Mouse (Mus musculus) brain, embryonic 18.5 days (tissue): ENCODE measurements at regions not wholly inside any gene's neighbourhood (a gene's known extent, or its start where the extent isn't known, plus 50 kb on each side); places are given as distances from the start of the nearest gene placed in this dataset.

Experiments
- DNase-seq: peaks from one replicate; pipeline ENCODE4 v3.0.0-alpha.2; 2012; ENCODE audit warnings: low read depth, low spot score

DNA sequence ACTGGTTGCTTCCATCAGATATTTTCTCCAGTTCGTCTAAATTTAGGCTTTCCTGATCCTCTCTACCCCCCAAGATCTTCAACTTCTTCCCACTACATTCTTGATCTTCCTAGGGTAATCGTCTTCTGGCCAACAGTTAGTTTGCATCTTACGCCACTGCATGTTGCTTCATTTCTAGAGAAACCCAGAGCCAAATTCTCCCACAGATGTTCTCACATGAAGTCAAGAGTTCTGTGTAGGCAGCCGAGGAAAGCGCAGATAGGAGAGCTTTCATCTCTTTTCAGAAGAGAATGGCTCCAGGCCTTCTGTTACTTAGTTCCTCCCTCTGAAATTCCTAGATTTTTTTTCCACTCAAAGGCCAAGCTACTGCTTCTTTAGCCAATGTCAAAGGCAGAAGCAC is 179.9 kb downstream of the Fgf10 start:
- no peak for DNase-seq

DNA sequence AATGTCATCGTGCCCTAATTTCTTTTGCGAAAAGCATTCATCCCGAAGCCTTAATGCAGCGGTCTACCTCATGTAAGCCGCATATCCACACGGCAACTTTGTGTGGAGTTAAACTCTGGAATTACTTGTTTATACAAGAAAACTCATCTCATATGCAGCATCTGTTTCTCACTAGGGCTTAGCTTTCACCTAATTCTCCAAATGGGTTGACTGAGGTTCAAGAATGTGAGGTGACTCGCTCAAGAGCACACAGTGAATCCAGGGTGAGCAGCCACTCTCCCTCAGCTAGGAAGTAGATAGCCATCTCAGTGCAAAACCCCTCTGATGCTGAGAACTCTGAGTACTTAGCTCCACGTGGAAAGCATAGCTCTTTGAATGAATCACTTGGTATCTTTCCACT is 181.1 kb downstream of the Fgf10 start:
- no peak for DNase-seq

DNA sequence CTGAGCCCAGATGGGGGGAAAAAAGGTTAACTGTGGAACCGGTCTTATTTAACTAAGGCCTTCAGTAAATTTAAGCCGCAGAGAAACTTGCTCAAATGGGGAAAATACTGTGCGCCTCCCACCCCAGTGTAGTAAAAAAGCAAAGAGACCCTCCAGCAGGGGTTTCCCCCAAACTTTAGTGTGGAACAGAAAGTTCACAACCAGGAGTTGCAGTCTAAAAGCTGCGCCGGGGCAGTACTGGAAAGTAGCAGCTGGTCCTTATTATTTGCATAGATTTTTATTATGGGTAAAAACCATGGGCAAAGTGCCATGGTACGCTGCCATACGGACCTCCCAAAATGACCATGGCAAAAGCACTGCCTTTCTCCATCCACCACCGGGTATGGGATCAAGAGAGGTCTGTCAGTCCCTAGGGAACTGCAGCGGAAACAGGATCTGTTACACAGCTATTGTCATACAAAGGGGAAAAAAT is 216.8 kb downstream of the Fgf10 start:
- no peak for DNase-seq

DNA sequence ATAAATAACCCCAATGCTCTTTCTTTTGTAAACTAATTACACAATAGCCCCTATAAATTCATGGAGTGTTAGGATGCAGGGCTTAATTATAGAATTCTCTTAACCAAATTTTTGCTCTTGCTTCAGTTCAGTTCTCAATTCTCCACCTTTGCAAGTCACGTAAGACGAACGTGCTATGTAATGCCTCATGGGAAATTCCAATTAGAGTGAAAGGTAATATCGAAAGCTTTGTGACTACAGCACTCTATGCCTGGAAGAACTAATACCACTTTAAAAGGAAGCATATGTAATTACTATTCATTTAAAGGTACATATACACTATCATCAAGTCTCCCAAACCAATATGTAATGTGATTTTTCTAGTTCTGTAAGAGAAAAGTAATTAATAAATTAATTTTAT is 225.5 kb downstream of the Fgf10 start:
- no peak for DNase-seq

DNA sequence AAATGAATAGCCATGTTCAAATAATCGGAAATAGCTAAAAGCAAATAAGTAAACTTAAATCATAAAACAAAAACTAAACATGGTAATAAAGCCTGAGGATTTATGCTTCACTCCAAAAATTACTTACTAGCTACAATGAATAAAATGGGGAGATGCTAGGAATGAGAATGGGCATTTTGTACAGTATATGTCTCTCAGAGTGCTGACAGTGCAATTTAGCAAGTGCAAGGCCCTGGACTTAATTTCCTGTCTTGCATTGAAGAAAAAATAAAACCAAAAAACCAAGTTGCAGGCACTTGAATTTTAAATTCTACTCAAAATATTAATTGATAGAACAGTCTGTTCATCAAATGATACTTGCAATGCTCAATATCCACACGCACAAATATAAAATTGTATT is 232.4 kb downstream of the Fgf10 start:
- DNase-seq: no peak

DNA sequence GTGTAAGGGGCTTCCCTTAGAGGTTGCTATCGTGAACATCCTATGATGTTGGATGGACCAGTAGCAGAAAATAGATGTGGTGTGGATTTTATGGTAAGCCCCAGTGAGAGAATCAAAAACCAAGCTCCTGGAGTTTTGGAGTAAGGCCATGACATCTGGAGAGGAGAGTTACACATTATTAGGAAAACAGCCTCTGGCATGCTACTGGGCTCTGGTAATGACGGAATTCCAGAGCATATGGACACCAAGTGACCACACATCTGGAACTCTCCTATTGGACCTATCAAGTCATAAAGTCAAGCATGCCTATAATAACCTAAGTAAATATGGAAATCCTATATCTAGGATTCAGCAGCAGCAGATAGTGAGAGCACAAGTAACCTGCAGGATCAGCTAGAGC is 240.8 kb downstream of the Fgf10 start:
- no peak for DNase-seq

DNA sequence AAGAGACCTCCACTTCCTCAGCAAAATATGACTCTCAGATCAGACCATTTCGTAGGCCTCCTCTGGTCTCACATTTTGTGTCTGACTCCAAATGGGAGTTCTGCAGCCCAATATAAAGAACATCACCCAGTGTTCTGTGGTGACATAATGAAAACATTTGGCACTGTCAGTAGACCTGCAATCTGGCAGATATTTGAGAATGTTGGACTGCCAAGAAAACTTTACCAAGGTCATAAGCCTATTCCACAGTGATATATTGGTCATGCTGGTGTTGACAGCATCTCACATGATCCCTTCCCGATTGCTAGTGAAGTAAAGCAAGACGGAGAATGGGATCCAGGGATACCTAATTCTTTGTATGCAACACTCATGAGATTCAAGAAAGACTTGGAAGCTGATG is 271.2 kb downstream of the Fgf10 start:
- DNase-seq: no peak

DNA sequence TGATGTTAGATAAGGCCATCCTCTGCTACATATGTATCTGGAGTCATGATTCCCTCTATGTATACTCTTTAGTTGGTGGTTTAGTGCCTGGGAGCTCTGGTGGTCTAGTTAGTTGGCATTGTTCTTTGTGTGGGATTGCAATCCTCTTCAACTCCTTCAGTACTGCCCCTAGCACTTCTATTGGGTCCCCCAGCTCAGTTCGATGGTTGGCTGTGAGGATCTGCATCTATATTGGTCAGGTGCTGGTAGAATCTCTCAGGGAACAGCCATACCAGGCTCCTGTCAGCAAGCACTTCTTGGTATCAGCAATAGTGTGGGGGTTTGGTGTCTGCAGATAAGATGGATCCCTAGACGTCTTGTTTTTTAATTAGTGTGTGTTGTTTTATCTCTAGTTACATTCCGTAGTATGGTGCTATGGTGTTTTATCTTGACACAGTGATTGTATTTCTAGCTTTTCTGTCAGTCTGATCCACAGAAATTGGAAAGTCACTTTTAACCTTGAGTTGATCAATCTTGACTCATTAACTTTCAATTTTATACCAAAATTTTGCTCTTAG is 296.6 kb downstream of the Fgf10 start:
- DNase-seq: no peak

DNA sequence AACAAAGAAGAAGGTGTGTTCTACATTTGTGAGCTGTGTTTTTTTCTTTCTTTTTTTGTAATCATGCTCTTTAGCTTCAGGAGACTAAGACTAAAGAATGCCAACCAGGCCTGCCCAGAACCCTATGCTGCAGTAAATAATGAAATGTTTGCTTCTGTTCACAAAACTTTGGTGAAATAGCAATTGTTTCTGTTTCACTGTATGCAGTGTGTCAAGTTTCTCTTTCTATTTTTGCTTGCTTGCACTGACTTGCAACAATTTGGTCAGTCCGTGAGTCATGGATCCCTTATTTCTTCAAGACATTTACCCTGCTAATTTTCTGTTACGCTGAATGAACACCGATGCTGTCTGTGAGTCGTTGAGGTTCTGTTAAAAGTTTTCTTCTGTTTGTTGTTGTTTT is 298.1 kb downstream of the Fgf10 start:
- DNase-seq: no peak

DNA sequence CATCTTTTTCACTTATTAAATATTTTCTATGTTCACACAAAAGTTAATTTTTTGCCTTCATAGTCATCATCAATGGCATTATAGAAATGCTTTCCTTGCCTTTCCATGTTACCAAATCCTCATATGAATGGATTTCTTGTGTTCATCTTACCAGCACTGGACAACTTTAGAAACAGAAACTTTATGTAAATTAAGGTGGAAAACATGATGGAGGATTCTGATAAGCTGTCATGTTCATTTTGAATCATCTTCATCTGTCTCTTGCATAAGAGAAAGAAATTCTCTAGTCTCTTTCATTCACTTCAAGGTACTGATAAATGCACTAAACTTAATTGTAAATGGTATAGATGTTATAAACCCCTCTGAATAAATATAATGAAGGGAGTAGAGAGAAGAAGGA is 305.4 kb downstream of the Fgf10 start:
- DNase-seq: no peak

DNA sequence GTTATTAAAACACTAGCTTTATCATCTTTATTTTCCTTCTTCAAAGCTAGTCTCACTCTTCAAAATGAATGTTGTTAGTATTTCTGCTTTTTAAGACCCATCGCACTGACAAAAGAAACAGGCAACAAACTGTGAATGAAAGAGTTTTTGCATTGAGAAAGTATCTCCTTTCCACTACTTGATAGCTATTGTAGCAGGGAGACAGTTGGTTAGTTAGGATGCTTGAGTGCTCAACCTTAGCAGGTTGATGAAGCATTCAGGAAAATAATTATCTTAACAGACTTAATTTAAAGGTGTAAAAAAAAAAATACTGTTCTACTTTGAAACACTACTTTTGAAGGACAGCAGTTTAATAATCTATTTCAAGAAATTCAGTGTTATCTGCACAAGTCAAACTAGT is 305.9 kb downstream of the Fgf10 start:
- no peak for DNase-seq

DNA sequence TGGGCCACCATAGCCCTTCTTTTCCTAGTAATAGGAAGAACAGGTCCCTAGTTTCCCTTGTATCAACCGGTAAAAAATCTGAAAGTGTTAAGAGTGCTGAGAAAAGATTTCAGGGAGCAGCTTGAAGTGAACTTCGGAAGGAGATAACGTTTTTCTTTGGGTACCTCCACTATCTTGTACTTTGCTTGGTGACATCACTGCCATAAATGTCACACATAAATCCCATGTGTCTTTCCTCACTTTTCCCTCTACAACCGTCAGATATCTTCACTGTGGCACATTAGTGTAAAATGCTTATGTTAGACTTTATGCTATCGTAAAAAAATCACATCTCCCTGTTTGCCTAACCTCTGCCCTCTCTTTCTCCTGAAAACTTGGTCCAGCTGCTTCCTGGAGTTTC is 309.9 kb downstream of the Fgf10 start:
- no peak for DNase-seq

DNA sequence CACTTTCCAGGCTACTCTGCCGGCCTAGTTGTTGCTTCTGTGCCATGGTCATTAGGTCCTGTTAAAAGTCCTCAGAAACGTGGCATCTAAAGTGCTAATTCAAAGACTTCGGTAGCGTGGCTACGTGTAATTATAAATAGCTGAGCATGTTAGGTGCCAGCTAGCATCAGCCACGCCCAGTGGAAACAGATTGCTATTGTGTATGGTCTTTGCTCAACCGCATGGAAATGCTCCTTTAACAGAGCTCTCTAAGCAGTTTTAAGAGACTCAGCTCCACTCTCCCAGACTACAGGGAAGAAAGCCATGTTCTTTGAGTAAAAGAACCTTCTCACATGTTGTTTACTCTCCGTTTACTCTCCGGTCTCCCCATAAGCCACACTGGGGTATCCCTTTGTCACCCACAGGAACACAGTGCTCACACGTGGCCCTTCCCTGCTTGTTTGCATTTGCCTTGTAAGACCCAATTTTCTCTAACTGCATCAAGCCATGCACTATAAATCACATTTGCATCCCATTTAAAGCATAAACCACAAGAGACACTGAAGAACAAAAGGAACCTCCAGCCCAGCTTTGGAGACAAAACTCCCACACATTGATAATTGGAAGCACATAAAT is 311.7 kb downstream of the Fgf10 start:
- DNase-seq: no peak

DNA sequence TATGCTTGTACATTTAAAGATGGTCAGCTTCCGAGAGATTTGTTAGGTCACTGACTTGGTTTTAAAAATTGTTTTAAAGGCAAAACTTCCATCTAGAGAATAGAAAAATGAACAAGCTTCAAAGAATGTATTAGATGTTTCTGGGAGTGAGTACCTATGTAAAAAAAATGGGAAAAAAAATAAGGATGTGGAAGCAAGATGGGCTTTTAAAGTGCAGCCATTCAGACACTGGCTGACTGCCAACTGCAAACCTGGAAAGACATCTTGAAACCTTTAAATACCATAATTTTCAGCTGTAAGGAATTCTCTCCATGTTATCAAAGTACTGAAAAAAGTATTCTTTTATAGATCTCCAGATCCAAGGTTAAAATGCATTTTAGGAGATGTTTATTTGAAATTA is 315.7 kb downstream of the Fgf10 start:
- DNase-seq: no peak

DNA sequence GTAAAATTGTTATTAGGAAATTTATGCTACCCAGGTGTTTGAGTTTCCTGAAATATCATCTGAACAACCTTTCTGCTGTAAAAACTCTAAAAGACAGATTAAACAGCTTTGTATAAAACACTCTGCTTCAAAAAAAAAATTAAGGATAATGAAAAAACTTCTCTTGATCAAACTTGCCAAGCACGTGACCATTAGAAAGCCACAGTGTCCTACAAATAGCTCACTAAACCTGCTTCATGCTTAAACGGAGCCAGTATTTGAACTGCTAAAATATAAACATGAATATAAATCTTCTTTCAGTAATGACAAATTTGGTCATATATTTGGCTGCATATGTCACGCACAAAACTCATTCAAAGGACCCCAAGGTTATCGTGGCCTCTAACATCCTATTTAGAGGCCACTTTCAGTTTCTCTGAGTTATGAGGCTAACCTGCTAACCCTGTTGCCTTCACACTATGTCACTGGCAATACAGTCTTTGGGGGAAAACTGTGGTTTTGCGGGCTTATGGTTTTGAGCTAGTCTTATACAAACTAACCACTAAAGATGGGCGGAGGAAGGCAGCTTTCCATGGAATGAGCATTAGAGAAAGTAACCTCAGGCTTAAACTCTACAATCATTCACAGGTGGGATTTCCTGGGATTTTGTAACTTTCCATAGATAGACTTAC is 355.8 kb downstream of the Fgf10 start:
- no peak for DNase-seq

DNA sequence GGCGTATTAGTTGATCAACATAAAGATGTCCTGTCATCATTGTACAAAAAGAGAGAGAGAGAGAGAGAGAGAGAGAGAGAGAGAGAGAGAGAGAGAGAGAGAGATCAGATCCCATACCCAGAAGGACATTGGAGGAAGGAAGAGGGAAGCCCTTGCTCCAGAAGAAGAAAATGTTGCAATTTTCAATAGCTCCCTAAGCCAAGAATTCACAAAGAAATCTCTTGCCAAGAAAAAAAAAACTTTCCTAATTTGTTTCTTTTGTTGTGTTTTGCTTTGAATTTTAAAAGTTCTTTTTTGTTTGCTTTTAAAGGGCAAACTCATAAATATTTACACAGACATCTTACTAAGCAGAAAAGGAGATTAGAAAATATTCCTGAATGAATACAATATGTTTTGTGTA is 370.0 kb downstream of the Fgf10 start:
- no peak for DNase-seq

DNA sequence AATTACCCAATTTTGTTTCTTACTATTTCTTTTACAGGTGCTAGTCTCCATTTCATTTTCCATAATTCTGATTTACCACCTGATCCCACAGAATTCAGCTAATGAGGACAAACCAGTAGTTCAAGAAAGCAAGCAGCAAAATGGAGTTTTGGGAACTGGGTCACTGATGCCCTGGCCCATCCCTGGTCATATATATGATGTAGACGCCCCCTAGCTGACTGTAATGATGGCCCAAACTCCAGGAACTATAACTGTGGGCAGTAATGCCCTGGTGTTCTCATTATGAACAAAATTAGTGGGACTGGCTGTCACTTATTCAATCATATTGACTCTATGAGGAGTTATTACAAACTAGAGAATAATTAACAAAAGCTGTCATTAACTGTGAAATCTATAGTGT is 375.5 kb downstream of the Fgf10 start:
- DNase-seq: no peak

DNA sequence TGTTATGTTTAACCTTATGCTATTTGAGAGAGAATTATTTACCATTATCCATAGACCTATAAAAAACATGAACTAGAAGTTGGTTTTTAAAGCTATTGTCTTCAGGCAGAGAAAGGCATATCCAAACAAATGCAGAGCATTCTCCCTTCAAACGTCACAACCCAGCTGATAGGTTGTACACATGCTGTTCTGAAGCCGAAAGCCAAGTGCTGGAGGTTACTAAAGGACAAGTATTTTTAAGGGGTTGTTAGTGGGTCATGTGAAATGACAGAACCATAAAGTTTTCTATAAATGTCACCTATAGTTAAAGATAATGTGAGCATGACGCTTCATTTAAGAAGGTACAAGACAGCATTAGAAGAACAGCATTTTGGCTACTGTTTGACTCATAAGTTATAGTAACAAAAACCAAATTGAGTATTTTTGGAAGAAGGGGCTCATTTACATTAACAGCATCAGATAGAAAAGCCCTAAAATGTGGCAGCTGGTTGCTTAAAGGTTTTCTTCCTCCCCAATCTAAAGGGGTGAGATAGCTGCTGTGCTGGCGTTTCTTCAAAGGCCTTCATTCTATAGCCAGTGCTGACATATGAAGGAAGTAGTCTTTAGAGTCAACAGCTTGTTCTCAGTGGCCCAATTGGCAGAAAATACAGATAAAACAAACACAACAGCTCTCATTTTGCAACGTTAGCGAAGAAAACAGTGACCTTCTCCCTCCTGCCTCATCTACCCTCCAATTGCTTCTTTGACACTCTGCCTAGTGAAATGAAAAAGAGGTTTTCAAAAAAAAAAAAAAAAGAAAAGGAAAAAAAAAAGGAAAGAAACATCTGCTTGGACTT is 359.4 kb upstream of the Paip1 start:
- DNase-seq: no peak

DNA sequence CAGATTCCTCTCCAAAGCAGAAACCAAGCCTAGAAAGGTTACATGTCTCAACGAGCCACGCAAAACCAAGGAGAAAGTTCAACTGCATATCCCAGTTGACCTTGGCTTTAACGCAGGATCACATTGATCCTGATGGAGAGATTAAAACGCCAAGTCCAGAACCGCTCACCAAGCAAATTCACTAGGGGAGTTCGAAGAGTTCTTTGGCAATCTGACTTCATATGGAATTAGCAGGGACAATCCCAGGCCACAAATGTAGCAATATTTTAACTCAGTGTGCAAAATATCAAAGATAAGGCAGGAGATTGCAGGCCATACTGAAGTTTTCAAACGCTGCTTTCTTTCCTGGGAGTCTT is 358.8 kb upstream of the Paip1 start:
- no peak for DNase-seq

DNA sequence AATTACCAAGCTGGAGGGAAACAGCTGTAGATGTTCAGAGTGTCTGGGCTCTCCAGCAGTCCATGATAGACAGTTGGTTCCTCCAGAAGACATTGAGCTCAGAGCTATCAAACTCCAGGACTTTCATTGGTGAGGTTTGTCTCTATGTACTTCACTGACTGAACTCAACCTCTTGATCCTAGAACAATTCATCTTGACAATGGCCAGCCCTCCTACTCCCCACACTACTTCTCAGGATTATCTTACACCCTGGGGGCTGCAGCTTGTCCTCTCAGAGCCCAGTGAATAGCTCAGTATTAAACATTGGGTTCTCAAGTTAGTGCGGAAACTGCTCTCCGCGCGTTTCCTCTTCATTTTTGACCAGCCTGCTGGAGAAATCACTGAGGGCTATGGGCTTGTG is 349.2 kb upstream of the Paip1 start:
- DNase-seq: no peak

DNA sequence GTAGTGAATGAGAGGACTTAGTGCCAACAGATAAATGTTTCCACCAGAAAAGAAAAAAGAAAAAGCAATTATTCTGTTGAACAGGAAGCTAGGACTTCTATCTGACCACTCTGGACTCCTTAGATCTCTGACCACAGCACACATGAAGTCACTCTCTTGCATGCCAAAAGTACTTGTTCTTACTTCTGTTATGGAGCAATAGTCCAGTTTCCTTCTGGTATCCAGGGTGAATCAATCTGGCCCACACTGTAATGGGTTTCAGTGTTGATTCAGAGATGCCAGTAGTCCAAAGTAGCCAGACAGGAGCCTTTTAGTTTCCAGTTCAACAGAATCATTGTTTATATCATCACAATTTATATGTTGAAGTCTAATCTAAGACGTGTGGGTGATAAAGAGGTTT is 346.7 kb upstream of the Paip1 start:
- no peak for DNase-seq

DNA sequence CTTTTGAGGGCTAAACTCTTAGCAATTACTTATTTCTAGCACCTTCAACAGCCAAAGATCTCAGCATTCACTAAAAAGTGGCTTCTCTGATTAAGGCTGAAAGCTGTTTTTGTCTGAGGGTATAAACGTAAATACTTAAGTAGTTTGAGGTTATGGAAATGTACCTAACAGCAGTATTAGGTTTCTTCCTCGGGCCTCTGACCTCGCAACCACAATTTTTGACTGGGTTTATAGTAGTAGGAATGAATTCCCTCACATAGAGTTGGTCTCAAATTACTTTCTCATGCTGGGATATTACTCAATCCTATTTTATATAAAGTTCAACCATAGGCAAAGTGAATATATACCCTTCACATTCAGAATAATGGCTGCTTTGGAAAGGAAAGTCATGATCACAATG is 310.5 kb upstream of the Paip1 start:
- no peak for DNase-seq

DNA sequence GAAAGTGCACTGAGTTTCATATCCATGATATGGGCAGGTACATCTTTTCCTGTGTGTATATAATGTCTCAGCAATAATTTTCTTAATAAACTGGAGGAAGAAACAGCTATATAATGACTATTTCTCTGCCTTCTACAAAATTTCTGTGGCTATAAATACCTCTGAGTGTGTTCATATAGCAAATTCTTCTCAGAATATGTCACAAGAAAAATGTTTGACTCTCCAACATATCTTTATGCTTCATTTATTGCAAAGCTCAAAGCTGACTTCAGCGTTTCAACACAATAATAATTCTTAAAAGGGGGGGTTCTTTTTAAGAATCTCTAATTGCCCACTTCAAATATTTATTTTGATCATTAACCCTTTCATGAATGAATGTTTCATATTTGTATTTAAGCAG is 310.0 kb upstream of the Paip1 start:
- DNase-seq: no peak
